Mouse (Mus musculus) adrenal gland (tissue): ENCODE data around the gene Icmt.

Experiments used
- intact Hi-C: fragments of 180-260 bp; cut with DNase I; formaldehyde crosslinking; loops from one replicate; pipeline ENCODE4 v1.15.1; 2025

The Icmt gene

DNA sequence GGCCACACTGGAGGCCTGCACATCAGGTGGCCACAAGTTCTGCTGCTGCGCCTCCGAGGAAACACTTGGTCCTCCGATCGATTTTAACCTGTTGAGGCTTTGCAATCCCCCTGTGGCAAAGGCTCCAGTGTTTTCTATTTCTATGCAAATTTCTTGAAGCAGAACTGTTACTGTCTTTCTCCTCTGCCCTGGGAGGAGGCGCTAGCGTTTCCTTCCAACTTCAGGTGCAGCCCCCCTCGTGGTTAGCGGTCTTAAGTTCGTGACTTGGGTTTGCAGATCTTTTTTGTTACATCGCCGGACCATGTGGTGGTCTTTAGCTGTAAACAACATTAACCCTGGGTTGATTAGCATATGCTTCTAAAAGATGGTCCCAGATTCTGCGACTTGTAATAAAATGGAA is 36.6 kb downstream of the Icmt start:
- intact Hi-C loops = loop anchor here (2.0 kb wide), 1 partner anchor 101 kb away; no protein-coding TSS in a partner anchor

DNA sequence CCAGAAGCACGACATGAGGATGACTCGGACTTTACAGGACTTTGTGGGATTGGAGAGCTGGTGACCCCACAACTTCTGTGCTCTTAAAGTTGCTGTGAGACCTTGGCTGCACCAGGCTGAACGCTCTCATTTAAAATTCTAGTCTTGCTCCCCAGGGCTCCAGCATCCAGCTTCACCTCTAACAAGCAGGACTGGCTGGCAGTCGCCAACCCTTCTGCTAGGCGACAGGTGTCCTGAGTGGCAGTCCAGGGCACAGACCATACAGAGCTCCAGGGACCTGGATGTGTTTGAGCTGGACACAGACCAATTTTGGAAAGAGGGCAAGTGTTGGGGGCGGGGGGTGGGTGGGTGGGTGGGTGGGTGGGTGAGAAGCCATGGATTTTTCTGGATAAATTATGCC is 40.7 kb downstream of the Icmt start:
- intact Hi-C loops = no loop called here

DNA sequence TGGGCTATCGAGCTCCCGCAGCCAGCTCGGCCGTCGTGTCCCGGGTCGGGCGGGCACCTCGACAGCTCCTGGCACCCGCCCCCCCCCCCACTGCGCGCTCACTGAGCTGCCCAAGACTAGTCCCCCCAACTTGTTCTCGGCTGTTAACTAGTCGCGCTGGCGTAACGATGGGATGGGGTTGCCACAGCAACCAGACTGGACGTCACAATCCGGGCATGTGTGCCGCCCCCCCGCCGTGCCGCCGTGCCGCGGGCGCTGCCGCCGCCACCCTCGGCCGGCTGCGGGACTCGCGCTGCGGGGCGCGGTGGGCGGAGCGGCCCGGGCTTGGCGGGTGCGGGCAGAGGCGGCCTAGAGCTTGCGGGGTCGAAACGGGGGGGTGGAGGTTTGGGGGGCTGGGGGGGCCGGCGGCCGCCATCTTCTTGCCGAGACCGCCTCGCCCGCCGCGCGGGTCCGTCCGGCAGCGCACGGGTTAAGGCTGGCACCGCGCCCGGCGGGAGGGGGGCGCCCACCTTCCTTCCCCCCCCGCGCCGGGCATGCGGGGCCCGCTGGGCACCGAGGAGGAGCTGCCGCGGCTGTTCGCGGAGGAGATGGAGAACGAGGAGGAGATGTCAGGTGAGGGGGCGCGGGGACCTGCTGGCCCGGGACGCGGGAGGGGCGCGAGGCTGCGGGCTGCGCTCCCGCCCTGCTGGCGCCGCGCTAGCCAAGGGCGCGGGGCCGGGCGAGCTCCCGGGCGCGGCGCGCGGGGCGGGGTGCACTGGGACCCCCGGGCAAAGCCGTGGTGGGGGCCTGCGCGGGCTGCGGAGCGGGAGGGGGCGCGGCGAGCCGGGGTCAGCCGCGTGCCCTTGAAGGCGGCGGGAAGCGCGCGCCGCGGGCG is 41.6 kb downstream of the Icmt start, which contains the start of gene Chd5:
Gene Chd5, plus strand, starts transcription at position 233 of the 874 bp plus-strand sequence.
- intact Hi-C loops = no loop called here

DNA sequence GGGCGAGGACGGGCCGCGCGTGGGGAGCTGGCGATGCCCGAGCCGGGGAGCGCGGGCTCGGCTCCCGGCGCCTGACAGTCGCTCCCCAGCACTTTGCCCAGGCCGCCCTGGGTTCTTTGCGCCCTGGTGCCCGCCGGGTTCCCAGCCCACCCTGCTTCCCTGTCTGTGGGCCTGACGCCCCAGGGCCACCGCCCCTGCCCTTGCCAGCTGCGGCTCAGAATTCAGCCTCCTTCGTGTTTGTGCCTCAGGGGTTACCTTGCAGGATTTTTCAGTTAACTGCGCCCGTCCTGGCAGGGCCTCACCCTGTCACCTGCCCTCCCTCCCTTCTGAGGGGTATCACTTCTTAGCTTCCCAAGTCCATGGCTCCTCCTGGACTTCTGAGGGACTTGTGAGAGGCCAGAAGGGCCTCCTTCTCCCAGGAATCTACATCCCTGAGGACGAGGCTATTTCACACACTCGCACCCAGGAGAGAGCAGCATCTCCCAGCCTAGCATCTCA is 42.3 kb downstream of the Icmt start:
- intact Hi-C loops = no loop called here

DNA sequence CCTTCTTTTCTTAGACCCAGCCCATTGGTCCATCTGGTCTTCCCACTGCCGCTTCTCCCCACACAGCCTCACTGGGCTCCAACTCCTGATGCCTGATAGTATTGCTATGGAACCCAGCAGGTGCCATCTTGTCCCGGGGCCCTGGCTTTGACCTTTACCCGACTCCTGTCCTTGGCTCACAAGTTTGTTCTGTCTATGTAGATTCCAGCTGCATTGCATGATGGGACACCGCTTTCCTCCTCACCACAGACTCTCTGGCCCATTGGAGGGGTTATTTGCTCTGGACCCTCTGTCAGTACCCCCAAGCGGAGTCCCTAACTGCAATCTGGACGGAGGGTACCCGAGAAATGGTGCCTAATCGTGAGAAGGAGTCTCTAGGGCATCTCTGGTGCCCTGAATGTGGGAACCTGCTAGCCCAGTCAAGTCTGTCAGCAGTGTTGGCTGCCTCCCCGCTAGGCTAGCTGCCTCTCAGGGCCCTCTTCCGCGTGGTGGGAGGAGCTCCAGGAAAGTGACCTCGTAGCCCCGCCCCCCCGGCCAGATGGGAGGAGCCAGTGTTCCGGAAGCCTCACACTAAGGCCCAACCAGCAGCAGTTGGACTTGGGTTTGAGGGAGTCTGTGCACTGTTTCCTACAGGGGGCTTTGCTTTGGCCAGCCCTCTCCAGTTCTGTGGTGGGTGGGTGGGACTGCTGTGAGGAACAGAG is 43.7 kb downstream of the Icmt start:
- intact Hi-C loops = no loop called here

DNA sequence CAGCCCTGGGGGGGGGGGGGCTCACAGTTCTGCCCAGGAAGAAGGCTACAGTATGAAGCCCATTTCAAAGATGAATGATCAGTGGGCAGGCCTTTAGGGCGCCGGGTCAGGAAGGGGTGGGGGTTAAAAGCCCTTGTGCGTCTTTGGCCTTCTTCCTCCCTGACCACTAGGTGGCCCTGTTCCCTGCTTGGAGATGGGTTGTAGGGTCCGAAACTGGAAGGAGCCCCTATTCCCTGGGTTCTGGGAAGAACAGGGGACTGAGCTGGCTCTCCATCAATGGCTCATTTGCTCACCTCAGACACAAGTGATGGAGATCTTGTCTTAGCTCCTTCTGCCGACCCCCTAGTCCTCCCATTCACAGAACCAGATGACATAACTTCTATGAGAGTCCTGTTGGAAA is 46.3 kb downstream of the Icmt start:
- intact Hi-C loops = no loop called here

DNA sequence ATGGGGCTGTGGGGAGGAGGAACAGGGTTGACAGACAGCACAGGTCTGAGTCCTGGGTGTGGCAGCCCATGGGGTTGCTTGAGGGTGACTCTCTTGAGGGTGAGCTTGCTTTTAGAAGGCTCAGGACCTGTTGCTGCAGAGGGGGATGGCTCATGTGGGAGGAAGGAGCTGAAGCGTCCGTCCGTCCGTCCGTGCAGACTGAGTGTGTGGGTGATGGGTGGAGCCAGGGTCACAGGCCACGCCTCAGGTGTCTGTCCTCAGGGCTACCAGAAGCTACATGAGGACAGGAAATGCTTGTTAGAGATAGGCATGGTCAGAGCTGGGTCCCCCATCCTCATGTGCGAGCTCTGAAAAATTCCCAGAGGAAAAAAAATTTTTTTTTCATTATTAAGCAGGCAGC is 47.6 kb downstream of the Icmt start:
- intact Hi-C loops = no loop called here

DNA sequence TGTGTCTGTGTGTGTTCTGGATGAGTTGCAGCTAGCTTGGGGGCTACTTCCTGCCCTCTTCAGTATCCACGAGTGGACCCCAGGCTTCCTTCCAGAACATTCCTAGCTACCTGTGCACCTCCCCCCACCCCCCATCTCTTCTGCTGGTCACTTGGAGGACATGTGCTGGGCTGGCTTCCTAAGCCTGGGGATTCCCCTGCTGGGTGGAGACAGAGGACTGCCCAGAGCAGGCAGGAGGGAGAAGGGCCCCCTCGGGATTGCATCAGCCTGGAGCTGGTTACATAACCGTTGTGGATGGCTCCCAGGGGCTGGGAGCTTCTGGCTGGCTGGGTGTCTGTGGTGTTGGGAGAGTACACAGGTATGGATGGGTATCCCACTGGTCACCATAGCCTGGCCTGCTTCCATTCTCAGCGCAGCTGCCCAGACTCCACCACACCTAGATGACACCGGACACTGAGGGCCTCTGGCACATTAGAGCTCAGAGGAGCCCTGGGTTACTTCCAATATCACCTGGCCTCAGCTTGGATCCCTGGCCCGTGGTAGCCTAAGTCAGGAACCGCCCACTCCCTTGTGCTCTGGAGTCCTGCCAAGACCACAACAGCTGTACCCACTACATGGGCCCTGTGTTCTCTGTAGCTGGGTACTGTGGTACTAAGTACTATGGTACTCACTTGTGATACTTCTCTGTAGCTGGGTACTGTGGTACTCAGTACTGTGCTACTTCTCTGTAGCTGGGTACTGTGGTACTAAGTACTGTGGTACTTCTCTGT is 48.3 kb downstream of the Icmt start:
- intact Hi-C loops = no loop called here

DNA sequence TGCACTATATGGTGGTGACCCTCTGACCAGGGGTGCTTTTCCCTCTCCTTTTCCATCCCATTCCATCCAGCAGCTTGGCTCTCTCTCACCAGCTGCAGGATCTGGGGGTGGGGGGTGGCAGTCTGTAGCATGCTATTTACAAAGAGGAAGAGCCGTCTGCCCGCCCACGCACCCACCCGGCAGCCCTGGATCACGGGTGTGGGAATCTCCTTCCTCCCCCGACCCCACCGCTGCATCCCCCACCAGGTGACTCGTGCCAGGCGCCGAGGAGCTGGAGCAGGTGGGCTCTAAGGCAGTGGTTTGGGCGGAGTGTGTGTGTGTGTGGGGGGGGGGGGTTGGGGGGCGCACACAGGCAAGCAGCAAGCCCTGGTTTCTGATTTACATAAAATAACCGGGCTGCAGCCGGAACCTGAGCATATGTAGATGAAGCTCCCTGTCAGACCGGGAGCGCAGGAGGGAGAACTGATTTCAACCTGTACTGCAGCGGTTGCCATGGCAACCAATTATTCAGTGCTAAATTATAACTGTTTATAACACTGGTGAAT is 52.9 kb downstream of the Icmt start:
- intact Hi-C loops = no loop called here

DNA sequence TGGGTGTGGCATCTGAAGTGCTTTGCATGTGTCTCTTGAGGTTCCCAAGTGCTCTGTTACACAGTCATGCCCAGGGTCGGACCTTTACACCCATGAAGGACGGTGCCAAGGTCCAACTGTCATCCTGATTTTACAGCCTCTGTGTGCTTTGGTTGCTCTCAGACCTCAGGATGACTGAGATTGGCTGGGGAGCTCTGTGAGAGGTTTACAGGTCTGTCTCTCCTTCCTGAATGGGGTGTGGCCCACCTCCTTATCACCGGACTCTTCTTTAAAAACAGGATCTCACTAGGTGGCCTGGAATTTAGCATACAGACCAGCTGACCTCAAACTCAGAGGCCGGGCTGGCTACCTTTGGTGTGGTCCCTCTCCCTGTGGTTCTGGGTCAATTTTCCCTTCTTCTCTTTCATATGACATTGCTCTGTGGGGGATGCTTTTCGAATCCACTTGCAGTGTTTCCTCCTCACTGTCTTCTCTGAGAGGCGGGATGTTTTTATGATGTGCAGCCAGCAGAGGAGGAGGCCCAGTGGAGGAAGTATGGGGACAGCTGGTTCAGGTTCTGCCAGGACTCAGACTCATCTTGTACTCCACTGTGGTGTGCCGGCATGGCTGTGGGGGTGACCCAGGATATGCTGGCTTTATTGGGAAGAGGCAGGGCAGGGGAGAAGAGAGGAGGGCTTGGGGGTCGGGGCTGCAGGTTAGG is 53.8 kb downstream of the Icmt start:
- intact Hi-C loops = no loop called here

DNA sequence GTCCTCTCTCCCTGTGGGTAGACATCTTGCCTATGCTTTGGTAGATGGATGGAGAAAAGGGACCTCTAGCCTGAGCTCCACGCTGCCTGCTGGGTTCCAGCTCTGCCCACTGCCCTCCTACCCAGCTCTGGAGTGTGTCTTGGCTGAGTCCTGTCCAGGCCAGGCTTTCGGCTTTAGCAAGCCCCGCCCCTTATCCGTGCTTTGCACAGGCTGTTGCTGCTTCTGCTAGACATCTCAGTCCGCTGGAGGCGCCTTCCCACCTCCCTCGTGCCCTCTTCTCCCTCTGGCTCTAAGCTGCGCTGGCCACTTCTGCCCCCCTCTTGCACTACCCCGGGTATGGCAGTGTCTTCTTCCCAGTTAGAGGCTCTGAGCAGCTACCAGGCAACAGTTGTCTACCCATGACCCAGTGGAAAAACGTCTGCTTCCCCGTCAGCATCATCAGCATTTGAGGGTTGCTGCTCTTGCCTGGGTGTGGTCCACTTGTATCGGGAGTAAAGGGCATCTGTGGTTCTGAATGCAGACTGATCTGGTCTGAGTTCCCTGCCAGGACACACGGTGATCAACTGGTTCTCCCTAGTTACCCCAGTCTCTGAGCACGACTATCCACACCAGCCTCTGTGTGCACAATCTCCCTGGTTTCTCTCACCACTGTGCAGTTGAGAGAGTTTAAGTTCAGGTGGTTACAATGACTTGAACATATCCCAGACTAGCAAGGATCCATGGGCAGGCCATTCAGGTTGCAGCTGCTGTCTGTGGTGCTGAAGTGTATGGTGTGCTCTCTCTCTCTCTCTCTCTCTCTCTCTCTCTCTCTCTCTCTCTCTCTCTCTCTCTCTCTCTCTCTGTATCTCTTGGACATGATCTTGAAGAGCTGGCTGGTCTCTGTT is 54.6 kb downstream of the Icmt start:
- intact Hi-C loops = no loop called here

DNA sequence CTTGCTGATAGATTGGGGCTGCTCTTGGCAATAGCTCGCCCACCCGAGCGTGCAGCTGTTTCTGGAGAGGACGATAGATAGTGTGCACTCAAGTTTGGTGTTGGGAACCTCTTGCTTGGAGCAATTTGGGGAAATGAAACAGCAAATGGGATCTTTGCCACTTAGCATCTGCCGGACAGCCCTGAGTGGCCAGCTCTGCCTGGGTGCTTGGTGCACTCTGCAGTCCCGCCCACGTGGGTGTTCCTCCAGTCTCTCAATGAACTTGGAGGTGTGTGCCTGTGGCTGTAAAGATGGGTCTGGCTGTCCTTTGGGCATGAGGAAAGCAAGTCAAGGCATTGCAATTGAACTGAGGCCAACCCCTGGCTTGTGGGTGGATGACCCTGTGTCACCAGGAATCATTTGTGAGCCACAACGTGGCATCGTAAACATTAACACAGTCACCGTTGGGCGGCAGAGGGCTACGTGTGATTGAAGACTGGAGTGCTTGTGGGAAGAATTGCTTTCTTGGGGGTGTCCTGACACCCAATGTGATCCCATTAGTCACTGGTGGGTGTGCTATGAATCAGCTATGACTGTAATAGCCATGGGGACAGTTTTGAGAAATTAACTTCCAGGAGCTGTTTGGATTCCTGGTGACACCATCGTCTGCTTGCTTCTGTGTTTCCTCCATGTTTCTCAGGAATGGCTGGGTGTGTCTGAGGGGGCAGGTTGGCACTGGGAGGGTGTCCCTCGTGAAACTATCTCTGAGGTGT is 57.0 kb downstream of the Icmt start:
- intact Hi-C loops = no loop called here

DNA sequence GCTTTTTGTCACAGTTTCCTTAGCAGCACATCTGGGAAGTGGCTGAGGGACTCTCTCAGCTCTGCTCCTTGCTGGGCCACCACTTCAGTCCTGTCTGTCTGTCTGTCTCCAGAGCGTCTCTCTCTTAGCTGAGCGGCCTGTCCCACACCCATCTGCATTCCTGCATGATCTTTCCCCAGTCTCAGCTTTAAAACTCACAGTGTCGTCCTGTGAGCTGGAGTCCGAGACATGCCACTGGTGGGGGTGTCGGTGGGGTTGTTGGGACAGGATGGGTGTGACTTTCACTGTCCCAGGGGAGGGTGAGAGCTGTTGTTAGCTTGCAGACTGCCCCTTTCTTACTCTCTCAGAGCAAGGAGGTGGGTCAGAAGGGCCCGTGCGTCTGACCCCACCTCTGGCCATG is 58.6 kb downstream of the Icmt start:
- intact Hi-C loops = no loop called here
